Mouse (Mus musculus) megakaryocyte-erythroid progenitor cell, adult 5-6 weeks (primary cell): ENCODE data around the gene Plekhj1. TPM values are rescaled to one million over a fixed set of nuclear protein-coding genes. Genes with fewer than 3 reads are reported as not detected.
"Not testable (repeated sequence)": the region's sequence is repeated elsewhere in the genome, so short reads cannot be mapped to it uniquely, and the experiment has no call there.

ENCODE experiments used
- ATAC-seq: replicated peaks from 2 replicates; pipeline ENCODE4 v1.8.0; 2016; ENCODE audit warnings: mild to moderate bottlenecking, inconsistent platforms; ENCODE audit not compliant: severe bottlenecking, poor library complexity, low FRiP score, low TSS enrichment
- total RNA-seq, 2 experiments: library from RNA; stranded (forward) in 1 of 2; stranded (reverse) in 1 of 2; fragments of 200-1000, 215-1000 nt in 1 of 2; fragments of >200 nt in 1 of 2; fragmentation: Nextera tagmentation in 1 of 2; gene quantifications; 2 replicates each; pipeline ENCODE4 v1.2.3; 2014 to 2017

Plekhj1 gene
- total RNA-seq (2014; fragmentation: Nextera tagmentation) (114 and 155 TPM in 2 replicates), total RNA-seq (2017) (41.1 and 51.5 TPM in 2 replicates)

- peak; percentile 81 for ATAC-seq
Measured at GRCm38 (mm10) chr10:80798150-80799006, at the start of gene Plekhj1, which contains the start of gene Sf3a2. Gene Plekhj1 (minus strand): TSS chr10:80798626. Gene Sf3a2 (plus strand): TSS chr10:80798198.

- ATAC-seq = no peak
Measured at GRCm38 (mm10) chr10:80845732-80846131, 47.3 kb upstream of the Plekhj1 start.

- ATAC-seq = no peak
Measured at GRCm38 (mm10) chr10:80845055-80845693, 46.7 kb upstream of the Plekhj1 start.

GRCm38 (mm10) chr10:80843931-80844547 lies 45.6 kb upstream of the Plekhj1 start, which contains the start of gene Lingo3:
Gene Lingo3 (minus strand): TSS chr10:80844039.
- ATAC-seq = 0 out of 2 replicates have a peak, but pooled peaks have one; percentile 7

GRCm38 (mm10) chr10:80843087-80843930 lies 44.9 kb upstream of the Plekhj1 start:
- no peak for ATAC-seq

GRCm38 (mm10) chr10:80842334-80842733 lies 43.9 kb upstream of the Plekhj1 start:
- ATAC-seq = no peak

GRCm38 (mm10) chr10:80841685-80842084 lies 43.3 kb upstream of the Plekhj1 start:
- ATAC-seq = no peak

- ATAC-seq = no peak
Measured at GRCm38 (mm10) chr10:80839848-80840247, 41.4 kb upstream of the Plekhj1 start.

GRCm38 (mm10) chr10:80838346-80838912 lies 40.0 kb upstream of the Plekhj1 start:
- no peak for ATAC-seq

- no peak for ATAC-seq
Measured at GRCm38 (mm10) chr10:80837827-80838226, 39.4 kb upstream of the Plekhj1 start.

- ATAC-seq = no peak
Measured at GRCm38 (mm10) chr10:80836949-80837379, 38.5 kb upstream of the Plekhj1 start.

- ATAC-seq = no peak
Measured at GRCm38 (mm10) chr10:80835617-80836016, 37.2 kb upstream of the Plekhj1 start.

- no peak for ATAC-seq
Measured at GRCm38 (mm10) chr10:80832818-80833217, 34.4 kb upstream of the Plekhj1 start.

- peak; percentile 22 for ATAC-seq
Measured at GRCm38 (mm10) chr10:80831136-80831535, 32.7 kb upstream of the Plekhj1 start.

GRCm38 (mm10) chr10:80829359-80830278 lies 31.2 kb upstream of the Plekhj1 start:
- no peak for ATAC-seq

GRCm38 (mm10) chr10:80828587-80828986 lies 30.2 kb upstream of the Plekhj1 start:
- ATAC-seq = not testable (repeated sequence)

GRCm38 (mm10) chr10:80827870-80828420 lies 29.5 kb upstream of the Plekhj1 start:
- ATAC-seq = no peak
